ENCODE assay signal across 11 mouse cellular contexts in the genomic region with DNA sequence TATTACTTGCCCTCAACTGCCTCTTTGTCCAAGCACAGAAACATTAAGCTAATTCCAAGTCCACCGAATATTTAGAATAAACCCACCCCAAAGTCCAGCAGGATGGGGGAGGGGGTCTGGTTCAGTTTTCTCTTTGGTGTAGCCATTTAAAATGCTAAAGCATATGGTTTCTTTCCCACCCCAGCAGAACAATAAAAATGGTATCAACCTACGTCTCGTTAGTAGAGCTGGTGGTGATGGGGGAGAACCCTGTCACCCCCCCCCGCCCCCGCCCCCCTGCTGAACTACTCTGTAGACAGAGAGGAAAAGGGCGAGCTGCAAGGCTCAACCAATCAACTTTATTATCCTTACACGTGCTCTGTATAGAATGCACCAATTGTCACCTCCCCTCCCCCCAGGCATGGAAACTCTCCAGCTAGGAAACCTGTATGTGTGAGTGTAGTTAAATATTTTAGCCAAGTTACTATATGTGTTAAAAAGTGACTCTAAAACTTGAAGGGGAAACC.
DNase-seq lines count a peak whose midpoint lies in the region; ATAC-seq lines count a peak whose summit lies in the region.
"Had no signal": no experiment of that assay in that cellular context is flagged by ENCODE, and none has a peak within 500 bp of the region (broad histone marks: within the 10 kb centered on the region; RNA-seq: fewer than 3 reads in every experiment).

No protein-coding gene starts in this region.

- peak; percentile 6 for DNase-seq in embryo, embryonic 11 days
- no peak for DNase-seq in embryo, embryonic 9.5 days (ENCODE audit: extremely low spot score)
- DNase-seq in left cerebral cortex, postnatal 14 days (ENCODE audit: low spot score in 2 of 2), result peak; percentile 34 to 75
- DNase-seq in right cerebral cortex, adult 18-20 months, result peak; percentile 23
- no peak for DNase-seq in urinary bladder, postnatal 25 days (ENCODE audit: low spot score)
- DNase-seq in T-cell, adult 2 months (ENCODE audit: low spot score), result no peak
- DNase-seq: thymus, adult 18-20 months had no signal

- no peak for ATAC-seq in embryonic facial prominence, embryonic 12.5 days (ENCODE audit: insufficient number of reproducible peaks, insufficient read depth, low FRiP score, low TSS enrichment)
- ATAC-seq in intestine, embryonic 16.5 days, result no peak

- no peak overlapping the region for H3K27ac ChIP-seq in embryonic facial prominence, embryonic 12.5 days
- H3K27ac ChIP-seq in intestine, embryonic 16.5 days (ENCODE audit: low read length), result no peak overlapping the region
- H3K27ac ChIP-seq: gastrocnemius, adult 2 months had no signal

- 29% methylated on average over 7 of the region's 7 CpGs for WGBS in embryonic facial prominence, embryonic 12.5 days
- WGBS in intestine, embryonic 16.5 days, result 36% methylated on average over 7 of the region's 7 CpGs

- no peaks in the 10 kb centered on the region for H3K36me3 ChIP-seq in embryonic facial prominence, embryonic 12.5 days
- H3K36me3 ChIP-seq in intestine, embryonic 16.5 days (ENCODE audit: control insufficient read depth, insufficient read depth, low read length), result no peaks in the 10 kb centered on the region

- H3K4me3 ChIP-seq in embryonic facial prominence, embryonic 12.5 days, result no peak overlapping the region
- H3K4me3 ChIP-seq in intestine, embryonic 16.5 days (ENCODE audit: low read length), result no peak overlapping the region
- H3K4me3 ChIP-seq: gastrocnemius, adult 2 months had no signal

- peak overlapping the region; percentile 49; the same call in 1 of the 2 replicates for H3K4me2 ChIP-seq in embryonic facial prominence, embryonic 12.5 days (replicated peaks)
- no peak overlapping the region for H3K4me2 ChIP-seq in intestine, embryonic 16.5 days (ENCODE audit: low read depth, low read length)

- no peaks in the 10 kb centered on the region for H3K4me1 ChIP-seq in embryonic facial prominence, embryonic 12.5 days
- H3K4me1 ChIP-seq in intestine, embryonic 16.5 days (ENCODE audit: control insufficient read depth, insufficient read depth, low read length), result no peaks in the 10 kb centered on the region

- H3K9ac ChIP-seq in embryonic facial prominence, embryonic 12.5 days, result no peak overlapping the region
- no peak overlapping the region for H3K9ac ChIP-seq in intestine, embryonic 16.5 days (ENCODE audit: low read depth, low read length)

- no peaks in the 10 kb centered on the region for H3K9me3 ChIP-seq in embryonic facial prominence, embryonic 12.5 days
- H3K9me3 ChIP-seq in intestine, embryonic 16.5 days (ENCODE audit: control insufficient read depth, low read length), result no peaks in the 10 kb centered on the region

- intact Hi-C loops in left cerebral cortex, postnatal 14 days (cut with DNase I), result loop anchor here (2.0 to 10.0 kb wide), 2 partner anchors 64 to 124 kb away; no protein-coding TSS in a partner anchor

- peaks cover 4% of the 10 kb centered on the region; the same call in 1 of the 2 replicates for H3K27me3 ChIP-seq in embryonic facial prominence, embryonic 12.5 days
- no peaks in the 10 kb centered on the region for H3K27me3 ChIP-seq in intestine, embryonic 16.5 days (replicated peaks; ENCODE audit: control insufficient read depth, insufficient read depth, low read length)
- H3K27me3 ChIP-seq: Patski had no signal

Comparison
In these comparisons a context has a peak if more than half of its experiments do, and no peak if none do; other contexts are left out.
1. DNase-seq: peak in embryo, embryonic 11 days (single experiment), left cerebral cortex, postnatal 14 days (2 of 2) and right cerebral cortex, adult 18-20 months (single experiment); none in embryo, embryonic 9.5 days (single experiment), urinary bladder, postnatal 25 days (single experiment) and T-cell, adult 2 months (single experiment).